Mouse (Mus musculus): ENCODE data around the gene Fam160a1.

Fam160a1 gene

DNA sequence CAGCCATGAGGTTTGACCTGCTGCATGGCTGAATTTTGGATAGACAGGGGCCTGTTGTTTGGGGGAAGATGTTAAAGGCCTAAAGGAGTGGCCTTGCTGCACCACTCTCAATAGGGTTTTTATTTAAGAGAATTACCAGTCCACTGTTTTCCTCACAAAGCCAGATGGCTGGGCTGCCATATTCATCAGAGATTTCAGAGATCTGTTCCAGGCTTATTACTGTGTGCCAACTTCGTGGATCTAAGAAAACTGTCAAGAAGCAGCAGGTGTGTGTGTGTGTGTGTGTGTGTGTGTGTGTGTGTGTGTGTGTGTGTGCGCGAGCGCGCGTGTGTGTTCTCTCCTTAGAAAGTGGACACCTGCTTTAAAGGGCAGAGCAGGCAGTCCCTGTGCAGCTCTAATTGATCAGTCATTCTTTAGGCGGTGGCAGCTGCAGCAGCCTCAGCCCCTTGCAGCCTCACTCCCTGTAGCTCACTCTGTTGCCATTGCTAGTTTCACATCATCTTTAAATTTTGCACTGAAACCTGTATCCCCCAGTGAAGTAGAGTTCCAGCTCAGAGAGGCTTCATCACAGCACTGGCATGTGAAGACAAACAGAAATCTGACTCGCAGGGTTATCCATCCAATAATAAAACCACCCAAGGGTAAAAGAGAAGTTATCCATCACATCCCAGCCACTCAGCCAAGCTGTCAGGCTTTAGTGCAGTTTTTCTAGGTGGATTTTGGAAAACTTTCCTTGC, 182.5 kb downstream of the Fam160a1 start:
- DNase-seq (ENCODE audit: low spot score), result no peak

DNA sequence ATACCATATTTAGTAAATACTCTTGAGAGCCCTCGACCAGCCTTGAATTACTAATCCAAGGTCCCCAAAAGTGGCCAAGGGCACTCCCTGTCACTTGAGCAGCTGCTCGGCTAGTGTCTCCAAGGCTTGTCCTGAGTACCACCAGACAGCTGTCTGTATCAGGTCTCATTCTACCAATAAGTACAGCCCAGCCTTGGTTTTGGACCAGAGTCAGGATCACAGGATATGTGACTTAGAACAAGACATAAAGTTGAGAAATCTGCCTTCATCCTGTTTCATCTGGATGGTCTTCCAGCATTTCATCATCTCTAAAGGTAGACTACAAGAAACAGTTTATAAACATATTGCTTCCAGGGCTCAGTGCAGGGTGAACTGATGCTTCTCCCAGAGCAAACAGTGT, 183.4 kb downstream of the Fam160a1 start:
- DNase-seq (ENCODE audit: low spot score), result no peak

DNA sequence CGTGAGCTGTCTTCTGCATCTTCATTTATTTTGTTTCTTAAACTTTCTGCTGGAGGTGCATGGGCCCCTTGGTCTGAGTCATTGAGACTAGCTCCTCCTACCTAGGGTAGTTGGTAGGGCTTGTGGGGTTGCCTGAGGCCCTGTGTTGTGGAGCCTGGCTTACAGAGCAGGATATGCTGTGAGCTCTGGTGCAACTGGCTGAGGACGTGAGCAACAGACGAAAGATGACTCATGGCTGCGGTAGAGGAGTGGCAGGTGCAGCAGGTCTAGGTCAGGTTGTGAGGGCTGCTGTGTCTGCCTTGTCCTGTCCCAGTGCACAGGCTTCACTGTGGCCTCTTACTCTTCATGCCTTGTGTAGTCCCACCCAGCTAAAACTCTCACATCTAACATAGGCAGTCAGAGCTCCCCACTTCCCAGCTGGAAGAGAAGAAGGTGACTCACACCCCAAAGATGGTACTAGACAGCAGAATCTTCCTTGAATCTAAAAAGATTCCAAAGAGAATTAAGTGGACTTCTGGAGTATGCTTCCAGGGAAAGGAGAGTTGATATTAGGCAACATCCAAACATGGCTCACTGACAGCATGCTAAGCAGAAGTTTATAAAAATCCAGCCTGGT, 187.1 kb downstream of the Fam160a1 start:
- no peak for DNase-seq (ENCODE audit: low spot score)

DNA sequence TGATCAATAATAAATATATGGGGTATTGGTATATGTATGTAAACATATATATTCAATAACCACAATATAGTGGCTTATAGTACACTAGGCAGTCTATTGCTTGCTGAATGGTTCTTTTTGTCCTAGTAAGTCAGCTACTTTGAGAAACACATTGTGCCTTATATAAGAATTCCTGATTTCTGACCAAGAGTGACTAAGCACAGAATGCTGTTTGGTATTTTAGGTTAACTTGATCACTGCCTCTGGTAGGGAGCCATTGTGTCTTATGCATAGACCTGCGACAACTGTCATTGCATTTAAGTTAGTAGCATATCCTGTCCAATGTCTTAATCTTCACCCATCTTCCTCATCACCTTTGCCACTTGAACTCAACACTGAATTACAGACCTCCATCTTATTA, 197.3 kb downstream of the Fam160a1 start:
- no peak for DNase-seq (ENCODE audit: low spot score)

DNA sequence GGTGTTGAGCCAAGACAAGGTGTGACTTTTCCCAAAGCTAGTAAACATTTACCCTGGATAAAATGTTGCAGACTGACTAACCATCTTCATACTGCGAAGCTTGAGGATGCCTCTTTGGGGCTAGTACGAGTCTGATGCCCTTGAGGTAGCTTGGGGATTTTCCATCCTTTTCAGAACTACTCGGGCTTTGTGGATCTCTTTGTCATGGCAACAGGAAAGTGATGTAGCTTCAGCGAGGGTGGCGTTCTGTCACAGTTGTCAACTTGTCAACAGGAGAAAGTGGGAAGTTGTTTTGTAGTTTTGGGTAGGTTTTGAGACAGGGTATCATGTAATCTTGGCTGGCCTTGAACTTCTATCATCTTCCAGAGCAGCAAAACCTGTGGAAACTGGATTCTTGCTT, 197.7 kb downstream of the Fam160a1 start:
- DNase-seq (ENCODE audit: low spot score), result no peak

DNA sequence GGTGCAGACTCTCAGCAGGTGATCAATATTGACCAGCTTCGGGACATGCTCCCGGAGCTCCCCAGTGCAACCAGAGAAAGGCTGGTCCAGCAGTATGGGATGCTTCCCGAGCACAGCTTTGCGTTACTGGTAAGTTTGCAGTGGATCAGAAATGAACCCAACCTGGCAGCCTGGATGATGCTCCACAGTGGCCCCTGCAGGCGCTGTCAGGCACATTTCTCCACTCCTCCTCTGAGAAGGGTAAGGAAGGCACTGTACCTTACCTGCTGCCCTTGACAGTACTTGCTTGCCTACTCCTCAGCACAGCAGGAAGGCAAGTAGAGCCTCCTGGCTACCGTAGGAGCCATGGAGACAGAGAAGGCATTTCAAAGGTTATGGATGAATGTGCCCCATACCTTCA, 198.2 kb downstream of the Fam160a1 start:
- no peak for DNase-seq (ENCODE audit: low spot score)

DNA sequence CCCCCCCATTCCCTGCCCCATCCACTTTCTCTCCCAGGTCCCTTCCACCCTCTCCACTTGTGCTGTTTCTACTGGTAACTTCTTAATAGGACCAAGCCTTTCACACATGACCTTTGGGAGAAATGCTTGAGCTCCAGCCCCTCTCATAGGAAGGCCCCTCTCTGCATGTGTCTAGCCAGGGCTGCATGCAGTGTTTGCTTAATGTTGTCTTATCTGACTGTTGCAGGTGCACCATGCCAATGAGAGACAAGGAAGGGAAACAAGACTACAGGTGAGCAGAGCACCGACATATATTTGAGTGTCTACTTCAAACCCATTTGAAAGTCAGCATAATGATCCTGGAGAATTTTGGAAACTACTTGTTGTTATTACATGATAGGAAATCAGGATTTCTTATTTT, 200.7 kb downstream of the Fam160a1 start:
- no peak for DNase-seq (ENCODE audit: low spot score)
